Comparison of ENCODE assay signal across 8 mouse cellular contexts in the genomic region with DNA sequence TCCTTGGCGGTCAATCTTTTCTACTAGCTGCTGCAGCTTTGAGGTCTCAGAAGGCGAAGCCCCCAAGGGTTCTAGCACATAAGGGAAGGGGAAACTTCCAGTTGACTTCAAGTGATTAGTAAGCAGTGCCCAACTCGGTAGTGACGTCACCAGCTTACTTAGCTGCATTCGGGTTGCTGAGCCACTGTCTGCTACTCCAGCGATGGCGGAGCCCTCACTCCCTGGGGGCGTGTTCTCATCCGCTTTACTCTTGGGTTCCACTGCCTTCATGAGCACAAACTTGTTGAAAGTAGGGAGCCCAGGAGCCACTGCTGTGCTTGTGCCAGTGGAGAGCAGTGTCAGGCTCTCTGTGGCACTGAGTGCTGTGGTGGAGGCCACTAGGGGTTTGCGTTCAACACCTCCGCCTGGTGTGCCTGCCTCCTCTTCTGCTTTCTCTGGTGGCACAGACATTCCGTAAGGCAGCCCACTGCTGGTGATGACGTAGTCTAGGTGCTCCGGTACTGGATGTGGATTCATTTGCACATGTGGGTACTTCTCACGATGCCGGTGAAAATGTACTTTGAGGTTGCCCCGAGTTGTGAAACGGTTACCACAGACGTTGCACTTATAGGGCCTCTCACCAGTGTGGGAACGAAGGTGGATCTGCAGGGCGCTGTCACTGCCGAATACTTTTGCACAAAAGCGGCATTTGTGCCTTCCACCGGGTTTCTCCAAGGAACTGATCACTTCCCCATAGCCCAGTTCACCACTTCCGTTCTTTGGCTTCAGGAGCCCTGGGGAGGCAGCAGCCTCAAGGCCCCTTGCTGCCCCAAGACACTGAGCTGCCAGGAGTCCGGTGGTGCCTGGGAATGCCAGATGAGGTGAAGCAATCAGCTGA. TPM values are rescaled to one million over a fixed set of nuclear protein-coding genes. Genes with fewer than 3 reads are reported as not detected.
DNase-seq lines count a peak whose midpoint lies in the region; ATAC-seq and TF ChIP-seq lines count a peak whose summit lies in the region.
"Had no signal": no experiment of that assay in that cellular context is flagged by ENCODE, and none has a peak within 500 bp of the region (broad histone marks: within the 10 kb centered on the region; RNA-seq: fewer than 3 reads in every experiment).

No protein-coding gene starts in this region.

- peak overlapping the region; percentile 89 for H3K4me2 ChIP-seq in lung, embryonic 14.5 days
- peak overlapping the region; percentile 72; the same call in 1 of the 2 replicates for H3K4me2 ChIP-seq in embryonic facial prominence, embryonic 15.5 days (replicated peaks)
- H3K4me2 ChIP-seq in limb, embryonic 12.5 days, result peak overlapping the region; percentile 88
- H3K4me2 ChIP-seq in neural tube, embryonic 13.5 days, result peak overlapping the region; percentile 74

- peaks cover 45% of the 10 kb centered on the region for H3K36me3 ChIP-seq in lung, embryonic 14.5 days (ENCODE audit: insufficient read depth)
- H3K36me3 ChIP-seq in embryonic facial prominence, embryonic 15.5 days, result peaks cover 42% of the 10 kb centered on the region
- H3K36me3 ChIP-seq in limb, embryonic 12.5 days, result peaks cover 56% of the 10 kb centered on the region
- H3K36me3 ChIP-seq in neural tube, embryonic 13.5 days, result peaks cover 56% of the 10 kb centered on the region

- no peak for DNase-seq in lung, embryonic 14.5 days
- no peak for DNase-seq in lung, postnatal 14 days
- no peak for DNase-seq in layer of hippocampus, postnatal 25 days (ENCODE audit: extremely low spot score in 1 of 2, low spot score in 1 of 2)
- no peak for DNase-seq in frontal cortex, adult 2 months (ENCODE audit: extremely low spot score in 1 of 2, low spot score in 1 of 2)

- TF ChIP-seq CTCF in lung, embryonic 14.5 days (IDR thresholded peaks at IDR 0.05; ENCODE audit: low read depth), result no peak

- H3K27me3 ChIP-seq in lung, embryonic 14.5 days (ENCODE audit: insufficient read depth, low read length), result no peaks in the 10 kb centered on the region
- no peaks in the 10 kb centered on the region for H3K27me3 ChIP-seq in embryonic facial prominence, embryonic 15.5 days
- H3K27me3 ChIP-seq in limb, embryonic 12.5 days, result no peaks in the 10 kb centered on the region
- no peaks in the 10 kb centered on the region for H3K27me3 ChIP-seq in neural tube, embryonic 13.5 days

- H3K27ac ChIP-seq in lung, embryonic 14.5 days (ENCODE audit: low read depth), result no peak overlapping the region
- no peak overlapping the region for H3K27ac ChIP-seq in embryonic facial prominence, embryonic 15.5 days (replicated peaks)
- H3K27ac ChIP-seq in limb, embryonic 12.5 days, result no peak overlapping the region
- H3K27ac ChIP-seq in neural tube, embryonic 13.5 days (replicated peaks), result peak overlapping the region; percentile 97

- no peak for ATAC-seq in lung, embryonic 14.5 days (ENCODE audit: insufficient read depth)
- ATAC-seq in embryonic facial prominence, embryonic 15.5 days (ENCODE audit: insufficient number of reproducible peaks, low FRiP score, low TSS enrichment, low read depth), result no peak
- no peak for ATAC-seq in limb, embryonic 12.5 days (ENCODE audit: insufficient number of reproducible peaks, insufficient read depth, low FRiP score, low TSS enrichment, low read depth)
- ATAC-seq in neural tube, embryonic 13.5 days (ENCODE audit: low read depth), result no peak

- H3K4me3 ChIP-seq in lung, embryonic 14.5 days (ENCODE audit: low read depth, low read length), result peak overlapping the region; percentile 68
- H3K4me3 ChIP-seq in embryonic facial prominence, embryonic 15.5 days (replicated peaks), result peak overlapping the region; percentile 82; the same call in 1 of the 2 replicates
- peak overlapping the region; percentile 83 for H3K4me3 ChIP-seq in limb, embryonic 12.5 days (replicated peaks)
- H3K4me3 ChIP-seq in neural tube, embryonic 13.5 days, result peak overlapping the region; percentile 78

- H3K4me1 ChIP-seq in lung, embryonic 14.5 days (ENCODE audit: insufficient read depth), result peaks cover 11% of the 10 kb centered on the region; the same call in 1 of the 2 replicates
- peaks cover 30% of the 10 kb centered on the region for H3K4me1 ChIP-seq in embryonic facial prominence, embryonic 15.5 days
- peaks cover 21% of the 10 kb centered on the region for H3K4me1 ChIP-seq in limb, embryonic 12.5 days (replicated peaks)
- peaks cover 60% of the 10 kb centered on the region for H3K4me1 ChIP-seq in neural tube, embryonic 13.5 days (replicated peaks)

- H3K9ac ChIP-seq in lung, embryonic 14.5 days, result no peak overlapping the region
- no peak overlapping the region for H3K9ac ChIP-seq in embryonic facial prominence, embryonic 15.5 days
- no peak overlapping the region; the same call in 1 of the 2 replicates for H3K9ac ChIP-seq in limb, embryonic 12.5 days (replicated peaks)
- peak overlapping the region; percentile 97 for H3K9ac ChIP-seq in neural tube, embryonic 13.5 days

- WGBS in lung, embryonic 14.5 days, result 83% methylated on average over 26 of the region's 26 CpGs
- WGBS in embryonic facial prominence, embryonic 15.5 days, result 87% methylated on average over 26 of the region's 26 CpGs
- 87% methylated on average over 26 of the region's 26 CpGs for WGBS in limb, embryonic 12.5 days
- WGBS in neural tube, embryonic 13.5 days, result 88% methylated on average over 26 of the region's 26 CpGs

- no peaks in the 10 kb centered on the region for H3K9me3 ChIP-seq in lung, embryonic 14.5 days (ENCODE audit: low read depth, low read length)
- H3K9me3 ChIP-seq in embryonic facial prominence, embryonic 15.5 days (replicated peaks), result no peaks in the 10 kb centered on the region
- H3K9me3 ChIP-seq in limb, embryonic 12.5 days, result peaks cover 21% of the 10 kb centered on the region
- no peaks in the 10 kb centered on the region for H3K9me3 ChIP-seq in neural tube, embryonic 13.5 days

RNA-seq across cellular contexts. Expression of a gene that starts 9.2 kb away (rescaled TPM):
- polyA plus RNA-seq in lung, embryonic 14.5 days (2014; fragmentation: Nextera tagmentation; extraction: Ambion mirVana), result 40.9 and 46.6 TPM in 2 replicates
- polyA plus RNA-seq in embryonic facial prominence, embryonic 15.5 days (2015; fragmentation: Nextera tagmentation; extraction: Ambion mirVana), result 42.1 and 44.2 TPM in 2 replicates
- 59.9 and 61.0 TPM in 2 replicates for polyA plus RNA-seq in limb, embryonic 12.5 days (2016; fragmentation: Nextera tagmentation; extraction: Ambion mirVana)
- 53.2 and 60.8 TPM in 2 replicates for polyA plus RNA-seq in neural tube, embryonic 13.5 days (2015; fragmentation: Nextera tagmentation; extraction: Ambion mirVana)
- 10 to 100 TPM; 39.1 to 48.8 TPM for total RNA-seq in layer of hippocampus, postnatal 25 days (2021)
- polyA plus RNA-seq in frontal cortex, adult 2 months (2012; rRNA removed), result 36.2 and 39.2 TPM in 2 replicates

RNA-seq across cellular contexts. Expression of a gene that starts 14.4 kb away (rescaled TPM):
- polyA plus RNA-seq in lung, embryonic 14.5 days (2014; fragmentation: Nextera tagmentation; extraction: Ambion mirVana), result 20.8 and 22.9 TPM in 2 replicates
- 15.0 and 16.0 TPM in 2 replicates for polyA plus RNA-seq in embryonic facial prominence, embryonic 15.5 days (2015; fragmentation: Nextera tagmentation; extraction: Ambion mirVana)
- 30.9 and 33.7 TPM in 2 replicates for polyA plus RNA-seq in limb, embryonic 12.5 days (2016; fragmentation: Nextera tagmentation; extraction: Ambion mirVana)
- 44.5 and 47.5 TPM in 2 replicates for polyA plus RNA-seq in neural tube, embryonic 13.5 days (2015; fragmentation: Nextera tagmentation; extraction: Ambion mirVana)
- 10 to 100 TPM; 44.9 to 48.8 TPM for total RNA-seq in layer of hippocampus, postnatal 25 days (2021)
- polyA plus RNA-seq in frontal cortex, adult 2 months (2012; rRNA removed), result 38.1 and 39.0 TPM in 2 replicates

RNA-seq across cellular contexts. Expression of a gene that starts 34.8 kb away (rescaled TPM):
- polyA plus RNA-seq in lung, embryonic 14.5 days (2014; fragmentation: Nextera tagmentation; extraction: Ambion mirVana), result 18.6 and 19.8 TPM in 2 replicates
- polyA plus RNA-seq in embryonic facial prominence, embryonic 15.5 days (2015; fragmentation: Nextera tagmentation; extraction: Ambion mirVana), result 20.8 and 22.2 TPM in 2 replicates
- 23.2 and 23.5 TPM in 2 replicates for polyA plus RNA-seq in limb, embryonic 12.5 days (2016; fragmentation: Nextera tagmentation; extraction: Ambion mirVana)
- polyA plus RNA-seq in neural tube, embryonic 13.5 days (2015; fragmentation: Nextera tagmentation; extraction: Ambion mirVana), result 57.2 and 64.7 TPM in 2 replicates
- 10 to 100 TPM; 36.0 to 38.2 TPM for total RNA-seq in layer of hippocampus, postnatal 25 days (2021)
- polyA plus RNA-seq in frontal cortex, adult 2 months (2012; rRNA removed), result 48.0 and 50.4 TPM in 2 replicates

RNA-seq across cellular contexts. Expression of a gene that starts 35.2 kb away (rescaled TPM):
- polyA plus RNA-seq in lung, embryonic 14.5 days (2014; fragmentation: Nextera tagmentation; extraction: Ambion mirVana), result 41.1 and 47.1 TPM in 2 replicates
- 42.8 and 43.2 TPM in 2 replicates for polyA plus RNA-seq in embryonic facial prominence, embryonic 15.5 days (2015; fragmentation: Nextera tagmentation; extraction: Ambion mirVana)
- polyA plus RNA-seq in limb, embryonic 12.5 days (2016; fragmentation: Nextera tagmentation; extraction: Ambion mirVana), result 47.2 and 51.3 TPM in 2 replicates
- 52.7 and 58.5 TPM in 2 replicates for polyA plus RNA-seq in neural tube, embryonic 13.5 days (2015; fragmentation: Nextera tagmentation; extraction: Ambion mirVana)
- 10 to 100 TPM; 57.1 to 57.5 TPM for total RNA-seq in layer of hippocampus, postnatal 25 days (2021)
- polyA plus RNA-seq in frontal cortex, adult 2 months (2012; rRNA removed), result 33.3 and 39.7 TPM in 2 replicates

RNA-seq across cellular contexts. Expression of a gene that starts 42.0 kb away (rescaled TPM):
- polyA plus RNA-seq in lung, embryonic 14.5 days (2014; fragmentation: Nextera tagmentation; extraction: Ambion mirVana), result not detected in 2 replicates
- 0.09 and 0.31 TPM in 2 replicates for polyA plus RNA-seq in embryonic facial prominence, embryonic 15.5 days (2015; fragmentation: Nextera tagmentation; extraction: Ambion mirVana)
- not detected in 2 replicates for polyA plus RNA-seq in limb, embryonic 12.5 days (2016; fragmentation: Nextera tagmentation; extraction: Ambion mirVana)
- polyA plus RNA-seq in neural tube, embryonic 13.5 days (2015; fragmentation: Nextera tagmentation; extraction: Ambion mirVana), result not detected in 2 replicates
- not detected for total RNA-seq in layer of hippocampus, postnatal 25 days (2021)
- polyA plus RNA-seq in frontal cortex, adult 2 months (2012; rRNA removed), result 0.08 TPM in 1 of 2 replicates, not detected in the other
- total RNA-seq: left cerebral cortex, postnatal 10 days had no signal
